Mouse (Mus musculus): ENCODE results near the gene Tbc1d24.

Gene Tbc1d24

GRCm38 (mm10) chr17:24171738-24172137 lies 33.6 kb downstream of the Tbc1d24 start:
- DNase-seq: no peak

- DNase-seq: no peak
These were observed 34.6 kb downstream of the Tbc1d24 start for GRCm38 (mm10) chr17:24170729-24171128.

GRCm38 (mm10) chr17:24170125-24170524 lies 35.2 kb downstream of the Tbc1d24 start:
- DNase-seq: no peak

GRCm38 (mm10) chr17:24169317-24170065 lies 35.9 kb downstream of the Tbc1d24 start, which contains the start of gene Atp6v0c:
TSS of gene Atp6v0c (minus strand) at chr17:24169702.
- peak; percentile 96 for DNase-seq

- DNase-seq: peak; percentile 77
These were observed 36.6 kb downstream of the Tbc1d24 start for GRCm38 (mm10) chr17:24168590-24169277.

GRCm38 (mm10) chr17:24167891-24168505 lies 37.4 kb downstream of the Tbc1d24 start:
- DNase-seq: no peak

GRCm38 (mm10) chr17:24167120-24167519 lies 38.2 kb downstream of the Tbc1d24 start:
- no peak for DNase-seq

- no peak for DNase-seq
These were observed 40.6 kb downstream of the Tbc1d24 start for GRCm38 (mm10) chr17:24164566-24165259.

GRCm38 (mm10) chr17:24163176-24163962 lies 42.0 kb downstream of the Tbc1d24 start, which contains the start of gene Amdhd2:
TSS of gene Amdhd2 (minus strand) at chr17:24163766.
- peak; percentile 99 for DNase-seq

- no peak for DNase-seq
These were observed 42.7 kb downstream of the Tbc1d24 start for GRCm38 (mm10) chr17:24162584-24163175.

GRCm38 (mm10) chr17:24161466-24161865 lies 43.9 kb downstream of the Tbc1d24 start:
- no peak for DNase-seq

- no peak for DNase-seq
These were observed 47.8 kb downstream of the Tbc1d24 start for GRCm38 (mm10) chr17:24157526-24157925.

- DNase-seq: no peak
These were observed 48.2 kb downstream of the Tbc1d24 start for GRCm38 (mm10) chr17:24157121-24157520.

- no peak for DNase-seq
These were observed 49.0 kb downstream of the Tbc1d24 start for GRCm38 (mm10) chr17:24156394-24156793.

GRCm38 (mm10) chr17:24155742-24156141 lies 49.6 kb downstream of the Tbc1d24 start:
- DNase-seq: no peak

GRCm38 (mm10) chr17:24154463-24154862 lies 50.9 kb downstream of the Tbc1d24 start:
- no peak for DNase-seq

- DNase-seq: peak; percentile 80
These were observed 53.3 kb downstream of the Tbc1d24 start for GRCm38 (mm10) chr17:24151890-24152563.

- no peak for DNase-seq
These were observed 54.0 kb downstream of the Tbc1d24 start for GRCm38 (mm10) chr17:24151382-24151781.

GRCm38 (mm10) chr17:24150824-24151223 lies 54.5 kb downstream of the Tbc1d24 start, which contains the start of gene Pdpk1:
TSS of gene Pdpk1 (minus strand) at chr17:24150924.
- no peak for DNase-seq

- DNase-seq: no peak
These were observed 55.9 kb downstream of the Tbc1d24 start for GRCm38 (mm10) chr17:24149421-24149820.

GRCm38 (mm10) chr17:24142897-24143296 lies 62.5 kb downstream of the Tbc1d24 start:
- DNase-seq: no peak
